Mouse (Mus musculus) heart, postnatal 0 days (tissue): ENCODE measurements around the gene Fmo6. TPM values are rescaled to one million over a fixed set of nuclear protein-coding genes. Genes with fewer than 3 reads are reported as not detected.

Source experiments
- ATAC-seq: fragments of 200-750 bp; cut with Nextera tagmentation; 2 replicates; pipeline ENCODE4 v1.8.0; 2017; ENCODE audit warnings: low read depth, moderate number of reproducible peaks, moderate library complexity; ENCODE audit not compliant: insufficient read depth
- DNase-seq: peaks from one replicate; pipeline ENCODE4 v3.0.0-alpha.2; 2016; ENCODE audit warnings: low spot score
- H3K27ac ChIP-seq: fragments of 300-500 bp; sonication (generic); 2 replicates; pipeline ENCODE4 v1.5.1; 2014; ENCODE audit warnings: low read depth, mild to moderate bottlenecking
- H3K27me3 ChIP-seq: fragments of 300-500 bp; sonication (generic); 2 replicates; pipeline ENCODE4 v1.6.1; 2014; ENCODE audit warnings: low read length, mixed read lengths; ENCODE audit not compliant: control insufficient read depth, insufficient read depth
- H3K36me3 ChIP-seq: fragments of 300-500 bp; sonication (generic); replicated peaks from 2 replicates; pipeline ENCODE4 v1.6.1; 2014; ENCODE audit warnings: low read length, mixed read lengths; ENCODE audit not compliant: control insufficient read depth, insufficient read depth
- H3K4me1 ChIP-seq: fragments of 300-500 bp; sonication (generic); 2 replicates; pipeline ENCODE4 v1.6.1; 2014; ENCODE audit warnings: antibody characterized with exemption; ENCODE audit not compliant: control insufficient read depth, insufficient read depth
- H3K4me2 ChIP-seq: fragments of 300-500 bp; sonication (generic); 2 replicates; pipeline ENCODE4 v1.6.1; 2014; ENCODE audit warnings: low read depth, mild to moderate bottlenecking, low read length, moderate library complexity
- H3K4me3 ChIP-seq: fragments of 300-500 bp; sonication (generic); 2 replicates; pipeline ENCODE4 v1.5.1; 2014; ENCODE audit warnings: low read depth, low read length
- H3K9ac ChIP-seq: fragments of 300-500 bp; sonication (generic); replicated peaks from 2 replicates; pipeline ENCODE4 v1.6.1; 2014; ENCODE audit warnings: low read depth, low read length, mixed read lengths
- H3K9me3 ChIP-seq: fragments of 300-500 bp; sonication (generic); replicated peaks from 2 replicates; pipeline ENCODE4 v1.6.1; 2016; ENCODE audit warnings: low read length; ENCODE audit not compliant: control insufficient read depth
- CTCF ChIP-seq: IDR thresholded peaks from 2 replicates; pipeline ENCODE4 v1.5.1; 2016; ENCODE audit warnings: antibody characterized with exemption, control low read depth, low read depth
- EP300 ChIP-seq: IDR thresholded peaks from 2 replicates; pipeline ENCODE4 v1.6.1; 2016; ENCODE audit warnings: antibody characterized with exemption, low read depth
- WGBS: fragments of 180-500 bp; shearing (Covaris S2); extraction: QIAGEN DNeasy Blood & Tissue Kit; methylation state at CpG from one replicate; pipeline ENCODE4 v1.1.7; 2014; 5-methylcytosine and 5-hydroxymethylcytosine counted together
- polyA plus RNA-seq: library from polyadenylated mRNA; unstranded; fragments of >200 nt; fragmentation: Nextera tagmentation; extraction: Ambion mirVana; gene quantifications from 2 replicates; pipeline ENCODE4 v1.2.1, GENCODE M21; 2015
- total RNA-seq: library from RNA; depleted of rRNA; stranded (reverse); fragments of >200 nt; gene quantifications from 2 replicates; pipeline ENCODE4 v1.2.3, GENCODE M21; 2014; ENCODE audit warnings: low replicate concordance; rRNA removed

Fmo6 gene
- total and polyA plus RNA-seq, 2 experiments from 2014 or later, result not detected

DNA sequence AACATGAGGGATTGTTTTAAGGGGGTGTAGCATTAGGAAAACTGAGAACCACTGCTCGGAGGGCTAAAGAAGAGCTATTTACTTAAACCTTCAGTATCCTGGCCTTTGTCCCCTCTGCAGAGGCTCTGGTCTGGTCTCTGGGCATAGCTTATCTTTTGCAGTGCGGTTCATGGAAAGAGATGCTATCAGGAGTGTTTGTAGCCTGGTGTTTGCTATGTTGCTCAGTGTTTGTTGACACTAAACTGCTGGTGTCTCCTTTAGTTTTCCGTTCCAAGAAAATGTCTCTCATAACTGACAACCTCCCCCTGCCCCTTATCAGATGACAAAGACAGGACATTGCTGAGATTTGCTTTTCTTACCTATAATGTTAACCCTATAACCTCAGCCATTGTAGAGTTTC is 62.2 kb downstream of the Fmo6 start:
- no peak overlapping the region for H3K4me3 ChIP-seq
- ATAC-seq (no peak), DNase-seq (no peak)
- no peaks in the 10 kb centered on the region for H3K4me1 ChIP-seq
- 35% methylated on average over 3 of the region's 3 CpGs for WGBS
- H3K36me3 ChIP-seq, result no peaks in the 10 kb centered on the region
- no peaks in the 10 kb centered on the region for H3K9me3 ChIP-seq
- H3K27ac ChIP-seq, result no peak overlapping the region
- TF ChIP-seq CTCF (no peak), EP300 (no peak)
- no peak overlapping the region for H3K4me2 ChIP-seq
- no peaks in the 10 kb centered on the region for H3K27me3 ChIP-seq
- no peak overlapping the region for H3K9ac ChIP-seq

DNA sequence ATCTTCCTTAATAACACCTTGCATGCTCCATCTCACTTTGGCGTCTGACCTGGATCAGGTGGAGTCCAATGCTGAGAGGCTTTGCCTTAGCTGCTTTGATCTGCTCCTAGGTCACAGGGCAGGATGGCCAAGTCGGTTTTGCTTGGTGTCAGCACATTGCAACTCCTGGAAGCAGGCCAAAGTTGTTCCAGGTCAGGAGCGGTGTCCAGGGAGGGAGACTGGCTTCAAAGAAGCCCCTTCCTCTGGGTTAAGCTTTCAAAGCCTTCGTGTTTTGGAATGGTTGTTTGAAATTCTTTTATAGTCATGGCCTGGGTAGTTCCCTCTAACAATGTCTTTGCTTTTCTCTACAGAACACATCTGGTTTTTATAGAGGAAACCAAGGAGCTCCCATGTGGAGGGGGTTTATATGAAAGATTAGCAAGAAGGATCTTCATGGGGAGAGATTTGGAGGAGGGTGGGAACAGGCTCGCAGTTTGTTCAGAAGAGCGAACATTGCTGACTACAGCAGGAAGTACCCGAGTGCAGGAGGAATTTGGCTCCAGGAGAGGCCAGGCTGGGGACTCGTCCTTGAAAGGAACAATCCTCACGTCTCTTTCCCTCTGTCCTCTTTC is 65.5 kb downstream of the Fmo6 start:
- TF ChIP-seq EP300 (no peak), CTCF (no peak)
- no peak overlapping the region for H3K4me2 ChIP-seq
- H3K9ac ChIP-seq, result no peak overlapping the region
- ATAC-seq, result no peak
- peak; percentile 24 for DNase-seq
- H3K27me3 ChIP-seq, result no peaks in the 10 kb centered on the region
- no peaks in the 10 kb centered on the region for H3K4me1 ChIP-seq
- H3K36me3 ChIP-seq, result no peaks in the 10 kb centered on the region
- H3K27ac ChIP-seq, result no peak overlapping the region
- 31% methylated on average over 9 of the region's 9 CpGs for WGBS
- H3K4me3 ChIP-seq, result no peak overlapping the region
- H3K9me3 ChIP-seq, result no peaks in the 10 kb centered on the region

DNA sequence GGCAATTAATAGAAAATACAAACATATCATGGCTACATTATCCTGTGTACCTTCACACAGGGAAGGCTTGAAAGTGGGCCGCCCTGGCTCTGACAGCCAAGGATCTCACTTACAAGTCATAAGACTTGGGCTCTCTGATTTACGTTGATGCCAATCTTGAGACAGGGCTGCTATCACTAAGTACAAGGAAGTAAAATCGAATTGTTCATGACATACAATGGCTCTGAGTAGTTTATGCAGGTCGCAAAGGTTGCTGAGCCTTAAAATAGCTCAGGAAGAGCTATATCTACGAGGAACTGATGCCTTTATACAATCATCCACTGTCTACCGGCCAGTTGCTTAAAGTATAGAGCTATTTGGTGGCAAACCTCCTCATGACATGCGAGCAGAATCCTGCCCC is 66.3 kb downstream of the Fmo6 start:
- no peak for ATAC-seq
- WGBS, result 60% methylated on average over 7 of the region's 7 CpGs
- H3K4me1 ChIP-seq, result no peaks in the 10 kb centered on the region
- no peak for DNase-seq
- no peak overlapping the region for H3K9ac ChIP-seq
- no peak overlapping the region for H3K27ac ChIP-seq
- H3K27me3 ChIP-seq, result no peaks in the 10 kb centered on the region
- no peaks in the 10 kb centered on the region for H3K36me3 ChIP-seq
- no peak overlapping the region for H3K4me2 ChIP-seq
- H3K4me3 ChIP-seq, result no peak overlapping the region
- no peak for TF ChIP-seq CTCF
- TF ChIP-seq EP300, result no peak
- no peaks in the 10 kb centered on the region for H3K9me3 ChIP-seq

DNA sequence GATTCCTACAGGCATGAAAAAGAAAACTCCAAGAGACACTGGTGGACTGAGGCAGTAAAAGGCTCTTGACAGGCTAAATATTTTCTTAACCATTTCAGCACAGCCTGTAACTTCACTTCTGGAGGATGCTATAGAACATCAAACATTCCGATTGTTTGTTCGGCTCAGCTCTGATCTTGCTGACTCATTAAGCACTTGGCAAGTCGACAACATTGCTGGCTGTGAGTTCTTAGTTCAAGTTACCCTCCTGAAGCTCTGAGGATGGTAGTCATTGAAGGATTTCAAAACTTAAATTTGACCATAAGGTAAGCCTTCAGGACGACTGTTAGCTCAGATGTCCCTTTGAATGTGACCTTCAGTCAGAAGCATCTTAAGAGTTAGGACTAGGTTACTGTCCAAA is 69.9 kb downstream of the Fmo6 start:
- ATAC-seq (no peak), DNase-seq (no peak)
- WGBS, result 69% methylated on average over 4 of the region's 4 CpGs
- no peaks in the 10 kb centered on the region for H3K9me3 ChIP-seq
- no peak overlapping the region for H3K4me2 ChIP-seq
- no peaks in the 10 kb centered on the region for H3K36me3 ChIP-seq
- no peaks in the 10 kb centered on the region for H3K27me3 ChIP-seq
- H3K4me1 ChIP-seq, result no peaks in the 10 kb centered on the region
- no peak overlapping the region for H3K27ac ChIP-seq
- H3K9ac ChIP-seq, result no peak overlapping the region
- H3K4me3 ChIP-seq, result no peak overlapping the region
- TF ChIP-seq CTCF, result no peak
- TF ChIP-seq EP300, result no peak

Other genes starting within 250 kb of the Fmo6 start
- 35.7 and 54.6 TPM in 2 replicates for gene Prrc2c, start 197.0 kb downstream of the Fmo6 start, total RNA-seq
- 55.9 and 56.5 TPM in 2 replicates for gene Prrc2c, start 197.0 kb downstream of the Fmo6 start, polyA plus RNA-seq
- gene Fmo4, start 123.5 kb downstream of the Fmo6 start, total RNA-seq, result 1.3 and 3.1 TPM in 2 replicates
- 0.20 and 0.32 TPM in 2 replicates for gene Fmo4, start 123.5 kb downstream of the Fmo6 start, polyA plus RNA-seq
- 18.6 and 37.3 TPM in 2 replicates for gene Fmo1, start 70.9 kb downstream of the Fmo6 start, total RNA-seq
- 12.8 and 17.0 TPM in 2 replicates for gene Fmo1, start 70.9 kb downstream of the Fmo6 start, polyA plus RNA-seq
- gene Fmo2, start 38.8 kb downstream of the Fmo6 start, total RNA-seq, result 2.5 and 4.5 TPM in 2 replicates
- 4.9 and 7.3 TPM in 2 replicates for gene Fmo2, start 38.8 kb downstream of the Fmo6 start, polyA plus RNA-seq
- not detected in 2 replicates for gene Fmo3, start 47.0 kb upstream of the Fmo6 start, total RNA-seq
- not detected in 2 replicates for gene Fmo3, start 47.0 kb upstream of the Fmo6 start, polyA plus RNA-seq
- gene Mroh9, start 148.2 kb upstream of the Fmo6 start, total RNA-seq, result not detected in 2 replicates
- gene Mroh9, start 148.2 kb upstream of the Fmo6 start, polyA plus RNA-seq, result not detected in 2 replicates